Mouse (Mus musculus) CD8-positive naive resting alpha-beta T cell, adult 2 months (primary cell): ENCODE results near the gene Bmpr1b.

Experiments used
- DNase-seq, 2 experiments: peaks; one replicate each; pipeline ENCODE4 v3.0.0; 2022; ENCODE audit warnings: low read depth in 2 of 2, low spot score in 2 of 2

Gene Bmpr1b

GRCm38 (mm10) chr3:141828301-141828700 lies 340.9 kb downstream of the Bmpr1b start:
- DNase-seq = no peak

- DNase-seq = no peak
Measured at GRCm38 (mm10) chr3:141819331-141819941, 349.8 kb downstream of the Bmpr1b start.

GRCm38 (mm10) chr3:141818615-141819312 lies 350.5 kb downstream of the Bmpr1b start:
- DNase-seq = no peak

GRCm38 (mm10) chr3:141814776-141815175 lies 354.4 kb downstream of the Bmpr1b start:
- no peak for DNase-seq

GRCm38 (mm10) chr3:141811348-141811747 lies 357.9 kb downstream of the Bmpr1b start:
- DNase-seq = no peak

- no peak for DNase-seq
Measured at GRCm38 (mm10) chr3:141810944-141811343, 358.3 kb downstream of the Bmpr1b start.

GRCm38 (mm10) chr3:141809581-141809980 lies 359.6 kb downstream of the Bmpr1b start:
- no peak for DNase-seq

GRCm38 (mm10) chr3:141804133-141804532 lies 365.1 kb downstream of the Bmpr1b start:
- DNase-seq = no peak

- DNase-seq = no peak
Measured at GRCm38 (mm10) chr3:141797789-141798188, 371.4 kb downstream of the Bmpr1b start.

GRCm38 (mm10) chr3:141797372-141797771 lies 371.9 kb downstream of the Bmpr1b start:
- DNase-seq = no peak

- no peak for DNase-seq
Measured at GRCm38 (mm10) chr3:141794371-141794770, 374.9 kb downstream of the Bmpr1b start.

- no peak for DNase-seq
Measured at GRCm38 (mm10) chr3:141793755-141794154, 375.5 kb downstream of the Bmpr1b start.

- DNase-seq = no peak
Measured at GRCm38 (mm10) chr3:141792106-141792505, 377.1 kb downstream of the Bmpr1b start.

- no peak for DNase-seq
Measured at GRCm38 (mm10) chr3:141791026-141791780, 378.0 kb downstream of the Bmpr1b start.
